Mouse (Mus musculus) CH12.LX (cell line): Measurements from ENCODE around the gene Mcrip1. TPM values are rescaled to one million over a fixed set of nuclear protein-coding genes. Genes with fewer than 3 reads are reported as not detected.

Experiments used
- DNase-seq: peaks from one replicate; pipeline ENCODE4 v3.0.0-alpha.2; 2013; ENCODE audit errors: extremely low read depth
- H3K27ac ChIP-seq: 2 replicates; pipeline ENCODE4 v1.5.1; 2012; ENCODE audit warnings: low read depth, mild to moderate bottlenecking, control low read depth, moderate library complexity; ENCODE audit not compliant: insufficient read depth
- H3K27me3 ChIP-seq: replicated peaks from 2 replicates; pipeline ENCODE3; 2012; ENCODE audit warnings: inconsistent platforms
- H3K36me3 ChIP-seq, 2 experiments: replicated peaks in 1 of 2; 2 replicates each; pipeline versions ENCODE3 to v1.6.1; 2012; ENCODE audit warnings: inconsistent platforms in 1 of 2, low read length in 1 of 2, mild to moderate bottlenecking in 1 of 2, mixed read lengths in 1 of 2, moderate library complexity in 1 of 2; ENCODE audit not compliant: control insufficient read depth in 1 of 2, insufficient read depth in 1 of 2
- H3K4me1 ChIP-seq, 2 experiments: 2 replicates each; pipeline ENCODE4 v1.6.1; 2012; ENCODE audit warnings: inconsistent platforms in 1 of 2, moderate library complexity in 1 of 2; ENCODE audit not compliant: insufficient read depth in 2 of 2, control insufficient read depth in 1 of 2
- H3K4me2 ChIP-seq: 2 replicates; pipeline ENCODE4 v1.6.1; 2012; ENCODE audit warnings: low read depth, mild to moderate bottlenecking, control low read depth; ENCODE audit not compliant: poor library complexity, insufficient read depth, severe bottlenecking
- H3K4me3 ChIP-seq, 3 experiments: fragments of 150-350 bp in 1 of 3; sonication (generic) in 1 of 3; replicated peaks in 1 of 3; 2 replicates each; pipeline versions ENCODE3 to v1.5.1; 2011 to 2012; ENCODE audit warnings: low read depth in 2 of 3, low read length in 2 of 3, mild to moderate bottlenecking in 2 of 3, moderate library complexity in 2 of 3, control low read depth in 1 of 3, improper control_type of control experiment in 1 of 3, inconsistent platforms in 1 of 3, mixed read lengths in 1 of 3; ENCODE audit not compliant: poor library complexity in 1 of 3
- H3K79me2 ChIP-seq: replicated peaks from 2 replicates; pipeline ENCODE4 v1.6.1; 2012; ENCODE audit warnings: mild to moderate bottlenecking, moderate library complexity; ENCODE audit not compliant: control insufficient read depth, poor library complexity, insufficient read depth, severe bottlenecking; ENCODE audit errors: extremely low read depth
- H3K9ac ChIP-seq: 2 replicates; pipeline ENCODE4 v1.6.1; 2012; ENCODE audit warnings: low read depth, mild to moderate bottlenecking, control low read depth, moderate library complexity; ENCODE audit not compliant: insufficient read depth
- H3K9me3 ChIP-seq: replicated peaks from 2 replicates; pipeline ENCODE3; 2012; ENCODE audit warnings: low read length, inconsistent platforms, mixed read lengths
- CHD2 ChIP-seq: IDR thresholded peaks from 2 replicates; pipeline ENCODE4 v1.6.1; 2011; ENCODE audit warnings: low read length, improper control_type of control experiment
- CTCF ChIP-seq, 2 experiments: IDR thresholded peaks in 1 of 2; conservative IDR thresholded peaks in 1 of 2; 2 replicates each; pipeline ENCODE4 v1.5.1; 2011 to 2012; ENCODE audit warnings: low read depth in 2 of 2, low read length in 2 of 2, improper control_type of control experiment in 1 of 2, inconsistent platforms in 1 of 2, mild to moderate bottlenecking in 1 of 2, moderate library complexity in 1 of 2
- E2F4 ChIP-seq: IDR thresholded peaks from 2 replicates; pipeline ENCODE4 v1.6.1; 2011; ENCODE audit warnings: low read depth, low read length, improper control_type of control experiment; ENCODE audit not compliant: insufficient replicate concordance
- EP300 ChIP-seq: IDR thresholded peaks from 2 replicates; pipeline ENCODE4 v1.6.1; 2011; ENCODE audit warnings: low read length, improper control_type of control experiment
- HCFC1 ChIP-seq: IDR thresholded peaks from 2 replicates; pipeline ENCODE4 v1.6.1; 2012; ENCODE audit warnings: low read depth, mild to moderate bottlenecking, inconsistent platforms, low read length, improper control_type of control experiment
- JUN ChIP-seq: IDR thresholded peaks from 2 replicates; pipeline ENCODE4 v1.6.1; 2011; ENCODE audit warnings: low read depth, mild to moderate bottlenecking, low read length, improper control_type of control experiment, moderate library complexity; ENCODE audit not compliant: insufficient read depth
- KAT2A ChIP-seq: IDR thresholded peaks from 2 replicates; pipeline ENCODE4 v1.6.1; 2012; ENCODE audit warnings: low read length, improper control_type of control experiment, inconsistent platforms; ENCODE audit not compliant: insufficient replicate concordance
- MAFK ChIP-seq: IDR thresholded peaks from 2 replicates; pipeline ENCODE4 v1.6.1; 2011; ENCODE audit warnings: low read length, improper control_type of control experiment; ENCODE audit not compliant: insufficient replicate concordance
- PAX5 ChIP-seq: IDR thresholded peaks from 2 replicates; pipeline ENCODE4 v1.6.1; 2012; ENCODE audit warnings: low read length, inconsistent platforms, mixed read lengths
- POLR2AphosphoS2 ChIP-seq: IDR thresholded peaks from 2 replicates; pipeline ENCODE4 v1.6.1; 2011; ENCODE audit warnings: low read depth, low read length, improper control_type of control experiment
- RAD21 ChIP-seq: IDR thresholded peaks from 2 replicates; pipeline ENCODE4 v1.6.1; 2011; ENCODE audit warnings: low read depth, mild to moderate bottlenecking, low read length, improper control_type of control experiment, moderate library complexity
- RCOR1 ChIP-seq: conservative IDR thresholded peaks from 2 replicates; pipeline ENCODE4 v1.6.1; 2012; ENCODE audit warnings: low read depth, mild to moderate bottlenecking, inconsistent platforms, low read length, improper control_type of control experiment
- SIN3A ChIP-seq: IDR thresholded peaks from 2 replicates; pipeline ENCODE4 v1.6.1; 2012; ENCODE audit warnings: low read length, improper control_type of control experiment, inconsistent platforms
- TBP ChIP-seq: conservative IDR thresholded peaks from 2 replicates; pipeline ENCODE4 v1.6.1; 2011; ENCODE audit warnings: low read depth, low read length, improper control_type of control experiment
- TCF12 ChIP-seq: IDR thresholded peaks from 2 replicates; pipeline ENCODE4 v1.6.1; 2014; ENCODE audit warnings: low read depth, mild to moderate bottlenecking, inconsistent platforms, low read length, improper control_type of control experiment
- UBTF ChIP-seq: IDR thresholded peaks from 2 replicates; pipeline ENCODE4 v1.6.1; 2012; ENCODE audit warnings: low read depth, mild to moderate bottlenecking, inconsistent platforms, low read length, improper control_type of control experiment, moderate library complexity
- USF2 ChIP-seq: conservative IDR thresholded peaks from 2 replicates; pipeline ENCODE4 v1.6.1; 2011; ENCODE audit warnings: low read depth, low read length, improper control_type of control experiment
- ZKSCAN1 ChIP-seq: IDR thresholded peaks from 2 replicates; pipeline ENCODE4 v1.6.1; 2012; ENCODE audit warnings: low read depth, inconsistent platforms, low read length, improper control_type of control experiment, borderline replicate concordance
- dilution Hi-C: fragments of 300-500 bp; cut with MboI; formaldehyde crosslinking; loops from 2 replicates; pipeline ENCODE4 v1.14.3; 2020; ENCODE audit warnings: low sequenced_read_pairs; ENCODE audit not compliant: extremely low pct_unique_long_range_greater_than_20kb, extremely low pct_ligation_motif_present
- in situ Hi-C: fragments of 300-500 bp; cut with MboI; formaldehyde crosslinking; loops from 3 replicates; pipeline ENCODE4 v1.14.3; 2019; ENCODE audit warnings: low sequenced_read_pairs, low pct_ligation_motif_present, low pct_unique_long_range_greater_than_20kb, mixed read lengths
- polyA plus RNA-seq: library from polyadenylated mRNA; unstranded; fragments of >175 nt; gene quantifications from 2 replicates; pipeline ENCODE4 v1.2.1, GENCODE M21; 2012; ENCODE audit warnings: low read depth; ENCODE audit not compliant: insufficient read length
- total RNA-seq, 2 experiments: library from RNA; depleted of rRNA; stranded (reverse); fragments of 300-350 nt in 1 of 2; fragments of >200 nt in 1 of 2; gene quantifications; 2 replicates each; pipeline ENCODE4 v1.2.3; 2012 to 2014

Mcrip1 gene
- total and polyA plus RNA-seq, 3 experiments, result 39.6 to 66.5 (median 46.2) TPM

DNA sequence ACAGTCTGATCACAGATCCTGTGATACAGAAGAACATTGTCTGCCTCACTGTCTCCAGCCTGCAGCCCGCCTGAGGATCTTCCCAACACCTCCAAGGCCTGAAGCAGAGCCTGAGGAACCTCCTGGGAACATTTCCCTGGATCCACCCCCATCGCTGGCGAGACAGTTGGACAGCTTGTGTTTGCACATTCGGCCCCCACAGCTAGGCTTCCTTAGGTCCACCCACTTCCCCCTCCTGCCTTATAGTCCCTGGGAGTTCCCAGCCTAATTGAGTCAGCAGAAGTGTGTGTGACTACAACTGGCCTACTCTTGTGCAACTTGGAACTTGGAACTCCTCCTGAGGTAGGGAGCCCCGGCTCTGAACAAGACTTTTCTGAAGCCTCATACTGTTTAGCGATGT lies 31.5 kb downstream of the Mcrip1 start:
- in situ Hi-C loops (no loop called here), dilution Hi-C loops (no loop called here)
- H3K27ac ChIP-seq, result no peak overlapping the region
- no peaks in the 10 kb centered on the region for H3K27me3 ChIP-seq
- H3K4me1 ChIP-seq, result peaks cover 0 to 18% of the 10 kb centered on the region in 2 experiments; a peak in 2 of 4 replicates
- H3K4me3 ChIP-seq, result no peak overlapping the region
- TF ChIP-seq POLR2AphosphoS2 (no peak), ZKSCAN1 (no peak), EP300 (no peak), JUN (no peak), PAX5 (no peak), SIN3A (no peak)
- no peak overlapping the region for H3K9ac ChIP-seq
- H3K36me3 ChIP-seq, result no peaks in the 10 kb centered on the region
- DNase-seq, result no peak
- H3K4me2 ChIP-seq, result no peak overlapping the region
- no peaks in the 10 kb centered on the region for H3K79me2 ChIP-seq
- H3K9me3 ChIP-seq, result peaks cover 6% of the 10 kb centered on the region

DNA sequence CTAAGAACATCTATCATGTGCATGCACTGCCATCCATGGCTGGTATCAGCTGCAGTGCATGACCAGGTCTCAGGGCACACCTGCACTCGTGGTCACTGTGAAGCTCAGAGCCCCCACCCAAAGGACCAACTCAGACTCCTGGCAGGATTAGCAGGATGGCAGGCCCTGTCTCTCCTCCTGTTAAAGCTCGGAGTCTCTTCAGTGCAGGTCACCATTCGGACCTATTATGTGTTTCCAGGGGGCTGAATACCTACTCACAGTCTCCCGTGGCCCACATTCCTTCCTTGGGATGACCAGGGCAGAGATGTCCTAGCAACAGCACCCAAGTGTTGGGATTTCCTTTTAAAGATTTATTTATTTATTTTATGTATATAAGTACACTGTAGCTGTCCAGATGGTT lies 32.4 kb downstream of the Mcrip1 start:
- Histone ChIP-seq H3K27me3 (no peaks in the 10 kb centered on the region), H3K4me3 (no peak overlapping the region), H3K27ac (no peak overlapping the region), H3K36me3 (no peaks in the 10 kb centered on the region), H3K4me2 (no peak overlapping the region), H3K4me1 (peaks cover 0 to 18% of the 10 kb centered on the region in 2 experiments; a peak in 2 of 4 replicates), H3K9ac (no peak overlapping the region), H3K9me3 (peaks cover 6% of the 10 kb centered on the region), H3K79me2 (no peaks in the 10 kb centered on the region)
- dilution Hi-C loops (no loop called here), in situ Hi-C loops (no loop called here)
- no peak for TF ChIP-seq USF2
- TF ChIP-seq HCFC1, result no peak
- TF ChIP-seq PAX5, result no peak
- TF ChIP-seq TCF12, result no peak
- no peak for TF ChIP-seq KAT2A
- no peak for TF ChIP-seq CTCF (conservative IDR thresholded peaks at IDR 0.05 in 1 of 2, IDR thresholded peaks at IDR 0.05 in 1 of 2; ENCODE audit: low read depth in 2 of 2, low read length in 2 of 2)
- no peak for TF ChIP-seq TBP
- no peak for TF ChIP-seq UBTF
- TF ChIP-seq JUN, result no peak
- TF ChIP-seq EP300, result no peak
- no peak for TF ChIP-seq CHD2
- TF ChIP-seq POLR2AphosphoS2, result no peak
- no peak for TF ChIP-seq RCOR1
- TF ChIP-seq RAD21, result no peak
- no peak for TF ChIP-seq E2F4
- TF ChIP-seq MAFK, result no peak
- DNase-seq, result no peak
